Mouse (Mus musculus): ENCODE measurements around the gene Gm44973.
A peak's percentile ranks its signal among the peaks of the same experiment; 100 is the strongest.
"Not testable (repeated sequence)": the region's sequence is repeated elsewhere in the genome, so short reads cannot be mapped to it uniquely, and the experiment has no call there.

Gene Gm44973

GRCm38 (mm10) chr7:5016057-5016456 lies 761 bp downstream of the Gm44973 start:
- no peak for DNase-seq (ENCODE audit: low read depth in 2 of 2, low spot score in 2 of 2)

- DNase-seq (ENCODE audit: low read depth in 2 of 2, low spot score in 2 of 2), result no peak
These were observed 1.6 kb downstream of the Gm44973 start for GRCm38 (mm10) chr7:5016920-5017319.

DNA sequence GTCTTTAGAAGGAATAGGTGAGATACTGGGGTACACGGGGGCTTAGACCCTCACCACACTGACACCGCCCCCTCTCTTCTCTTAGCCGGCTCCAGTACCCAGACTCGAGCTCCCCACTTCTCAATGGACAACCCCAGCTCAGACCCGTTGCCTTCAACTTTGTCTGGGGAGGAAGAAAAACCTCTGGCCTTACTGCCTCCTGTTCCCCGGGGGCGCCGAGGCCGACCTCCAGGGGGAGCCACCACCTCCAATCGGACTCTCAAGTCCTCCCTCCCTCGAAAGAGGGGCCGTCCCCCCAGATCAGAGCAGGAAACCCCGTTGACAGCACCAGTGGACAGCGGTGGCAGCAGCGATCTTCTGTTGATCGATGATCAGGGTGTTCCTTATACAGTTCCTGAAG lies 2.1 kb downstream of the Gm44973 start:
- DNase-seq (ENCODE audit: low read depth in 2 of 2, low spot score in 2 of 2), result peak in 1 of 2 experiments; percentile 37

GRCm38 (mm10) chr7:5017931-5018330 lies 2.6 kb downstream of the Gm44973 start:
- no peak for DNase-seq (ENCODE audit: low read depth in 2 of 2, low spot score in 2 of 2)

DNA sequence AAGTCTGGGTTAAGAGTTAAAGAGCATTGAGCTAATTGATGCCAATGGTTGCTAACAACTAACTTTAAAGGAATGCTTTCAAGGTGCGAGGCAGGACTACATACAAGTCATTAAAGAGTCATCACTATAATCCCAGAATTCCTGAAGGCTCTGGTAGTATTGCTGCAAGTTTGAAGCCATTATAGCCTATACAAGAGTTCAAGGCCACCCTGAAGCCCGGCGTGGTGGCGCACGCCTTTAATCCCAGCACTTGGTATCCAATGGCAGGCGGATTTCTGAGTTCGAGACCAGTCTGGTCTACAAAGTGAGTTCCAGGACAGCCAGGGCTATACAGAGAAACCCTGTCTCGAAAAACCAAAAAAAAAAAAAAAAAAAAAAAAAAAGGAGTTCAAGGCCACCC lies 4.3 kb downstream of the Gm44973 start:
- DNase-seq (ENCODE audit: low read depth in 2 of 2, low spot score in 2 of 2), result not testable (repeated sequence)

- DNase-seq (ENCODE audit: low read depth in 2 of 2, low spot score in 2 of 2), result peak; percentile 98 to 99
These were observed 4.8 kb downstream of the Gm44973 start, which contains the start of the genes Zfp865 and Ccdc106 for GRCm38 (mm10) chr7:5020000-5020681. Zfp865 (plus strand) TSS chr7:5020376. Ccdc106 (plus strand) TSS chr7:5020553.

GRCm38 (mm10) chr7:5020685-5021084 lies 5.4 kb downstream of the Gm44973 start:
- DNase-seq (ENCODE audit: low read depth in 2 of 2, low spot score in 2 of 2), result no peak

DNA sequence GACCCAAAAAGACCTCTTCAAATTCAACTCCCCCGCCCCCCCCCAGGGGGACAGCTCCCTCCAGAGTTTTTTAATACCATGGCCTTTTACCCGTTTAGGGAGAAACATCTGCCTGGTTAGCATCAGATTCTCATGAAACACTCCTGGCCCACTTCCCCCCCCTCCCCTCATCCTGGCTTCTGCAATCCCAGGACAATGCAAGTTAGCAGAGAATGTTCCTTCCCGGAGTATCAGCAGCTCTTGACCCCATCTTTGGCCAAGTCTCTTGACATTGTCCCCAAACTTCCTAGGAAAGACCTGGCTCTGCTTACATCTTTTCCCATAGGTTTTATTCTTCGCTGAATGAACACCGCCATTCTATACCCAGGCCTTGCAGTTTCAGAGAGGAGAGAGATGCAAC lies 5.9 kb downstream of the Gm44973 start:
- no peak for DNase-seq (ENCODE audit: low read depth in 2 of 2, low spot score in 2 of 2)

DNA sequence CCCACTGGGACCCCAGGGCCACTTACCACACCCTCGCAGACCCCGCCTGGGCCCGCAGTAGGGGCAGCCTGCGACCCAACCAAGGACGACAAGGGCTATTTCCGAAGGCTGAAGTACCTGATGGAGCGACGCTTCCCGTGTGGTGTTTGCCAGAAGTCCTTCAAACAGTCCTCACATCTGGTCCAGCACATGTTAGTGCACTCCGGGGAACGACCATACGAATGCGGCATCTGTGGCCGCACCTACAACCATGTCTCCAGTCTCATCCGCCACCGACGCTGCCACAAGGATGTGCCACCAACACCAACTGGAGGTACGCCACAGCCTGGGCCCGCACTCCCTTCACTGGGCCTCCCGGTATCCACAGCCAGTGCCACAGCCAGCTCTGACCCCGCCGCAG lies 14.2 kb downstream of the Gm44973 start:
- DNase-seq (ENCODE audit: low read depth in 2 of 2, low spot score in 2 of 2), result no peak

DNA sequence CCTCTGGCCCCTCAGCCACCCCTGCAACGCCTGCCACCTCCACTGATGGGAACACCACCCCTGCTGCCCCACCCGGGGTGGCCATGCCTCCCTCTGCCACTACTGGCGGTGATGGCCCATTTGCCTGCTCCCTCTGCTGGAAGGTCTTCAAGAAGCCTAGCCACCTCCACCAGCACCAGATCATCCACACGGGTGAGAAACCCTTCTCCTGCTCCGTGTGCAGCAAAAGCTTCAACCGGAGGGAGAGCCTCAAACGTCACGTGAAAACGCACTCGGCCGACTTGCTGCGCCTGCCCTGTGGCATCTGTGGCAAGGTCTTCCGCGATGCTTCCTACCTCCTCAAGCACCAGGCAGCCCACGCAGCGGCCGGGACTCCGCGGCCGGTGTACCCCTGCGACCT lies 14.7 kb downstream of the Gm44973 start:
- no peak for DNase-seq (ENCODE audit: low read depth in 2 of 2, low spot score in 2 of 2)

GRCm38 (mm10) chr7:5030554-5031275 lies 15.4 kb downstream of the Gm44973 start:
- DNase-seq (ENCODE audit: low read depth in 2 of 2, low spot score in 2 of 2), result no peak

DNA sequence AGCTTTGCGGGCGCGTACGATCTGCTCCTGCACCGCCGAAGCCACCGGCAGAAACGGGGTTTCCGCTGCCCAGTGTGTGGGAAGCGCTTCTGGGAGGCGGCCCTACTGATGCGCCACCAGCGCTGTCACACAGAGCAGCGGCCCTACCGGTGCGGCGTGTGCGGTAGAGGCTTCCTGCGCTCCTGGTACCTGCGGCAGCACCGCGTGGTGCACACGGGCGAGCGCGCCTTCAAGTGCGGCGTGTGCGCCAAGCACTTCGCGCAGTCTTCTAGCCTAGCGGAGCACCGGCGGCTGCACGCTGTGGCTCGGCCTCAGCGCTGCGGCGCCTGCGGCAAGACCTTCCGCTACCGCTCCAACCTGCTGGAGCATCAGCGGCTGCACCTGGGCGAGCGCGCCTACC lies 16.2 kb downstream of the Gm44973 start:
- DNase-seq (ENCODE audit: low read depth in 2 of 2, low spot score in 2 of 2), result no peak

DNA sequence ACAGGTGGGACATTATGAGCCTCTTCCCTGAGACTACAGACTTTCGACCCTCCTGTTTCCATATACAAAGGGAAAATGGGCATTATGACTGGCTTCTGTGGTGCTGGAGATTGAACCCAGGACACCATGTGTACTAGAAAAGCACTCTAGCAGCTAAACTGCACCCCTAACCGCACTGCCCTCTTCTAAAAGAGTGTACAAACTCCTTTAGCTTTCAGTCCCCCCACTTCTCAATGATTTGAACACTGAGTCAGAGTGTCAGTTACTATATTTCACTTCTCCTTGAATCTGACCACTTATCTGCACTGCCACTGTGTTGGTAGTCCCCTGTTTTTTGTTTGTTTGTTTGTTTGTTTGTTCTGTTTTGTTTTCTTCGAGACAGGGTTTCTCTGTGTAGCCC lies 18.5 kb downstream of the Gm44973 start, which contains the start of gene 4632433K11Rik:
4632433K11Rik (plus strand) TSS at position 301 of the 400 bp plus-strand sequence.
- DNase-seq (ENCODE audit: low read depth in 2 of 2, low spot score in 2 of 2), result no peak

DNA sequence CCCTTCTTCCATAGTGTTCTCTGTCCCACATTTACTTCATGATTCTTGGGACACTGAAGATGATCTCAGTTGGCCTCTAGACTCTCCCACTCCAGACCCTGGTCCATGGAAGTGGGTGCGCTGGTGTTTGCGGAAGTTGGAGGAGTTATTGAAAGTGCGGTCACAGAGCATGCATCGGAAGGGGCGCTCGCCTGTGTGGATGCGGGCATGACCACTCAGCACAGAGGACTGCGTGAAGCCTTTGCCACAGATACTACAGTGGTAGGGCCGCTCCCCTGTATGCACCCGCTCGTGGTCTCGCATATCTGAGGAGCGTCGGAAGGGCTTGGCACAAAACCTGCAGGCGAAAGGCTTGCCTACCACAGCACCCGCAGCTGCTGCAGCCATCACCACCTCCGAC lies 20.3 kb downstream of the Gm44973 start:
- no peak for DNase-seq (ENCODE audit: low read depth in 2 of 2, low spot score in 2 of 2)

- DNase-seq (ENCODE audit: low read depth in 2 of 2, low spot score in 2 of 2), result no peak
These were observed 20.8 kb downstream of the Gm44973 start for GRCm38 (mm10) chr7:5036136-5036535.

- DNase-seq (ENCODE audit: low read depth in 2 of 2, low spot score in 2 of 2), result no peak
These were observed 21.7 kb downstream of the Gm44973 start for GRCm38 (mm10) chr7:5037026-5037425.

- DNase-seq (ENCODE audit: low read depth in 2 of 2, low spot score in 2 of 2), result no peak
These were observed 22.2 kb downstream of the Gm44973 start for GRCm38 (mm10) chr7:5037467-5037866.

DNA sequence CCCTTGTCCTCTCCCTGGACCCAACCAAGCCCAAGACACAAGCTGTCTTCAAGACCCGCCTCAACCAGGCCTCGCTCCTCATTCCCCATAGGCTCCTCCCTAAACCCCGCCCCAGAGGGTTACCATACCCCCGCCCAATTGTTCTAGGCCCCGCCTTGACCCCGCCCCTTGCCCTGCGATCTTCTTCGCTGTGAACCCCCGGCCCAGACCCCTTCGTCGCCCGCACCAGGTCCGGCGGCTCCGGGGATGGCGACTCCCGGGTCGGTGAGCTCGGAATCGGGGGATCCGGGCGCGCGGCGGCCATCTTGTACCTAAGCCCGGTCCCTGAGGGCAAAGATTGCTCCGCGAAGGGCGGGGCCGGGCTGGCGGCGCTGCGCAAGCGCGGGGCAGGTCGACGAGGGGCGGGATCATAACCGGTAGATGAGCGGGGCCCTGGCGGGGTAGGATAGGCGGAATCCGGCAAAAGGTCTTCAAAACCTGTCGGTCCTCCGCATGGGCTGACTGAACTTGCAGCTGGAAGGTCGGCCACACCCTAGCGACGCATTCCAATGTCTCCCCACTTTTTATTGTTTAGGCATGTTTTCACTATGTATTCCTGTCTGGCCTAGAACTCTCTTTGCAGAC lies 22.9 kb downstream of the Gm44973 start, which contains the start of gene Zfp784:
Zfp784 (minus strand) TSS at position 338 of the 624 bp plus-strand sequence.
- peak; percentile 90 to 93 for DNase-seq (ENCODE audit: low read depth in 2 of 2, low spot score in 2 of 2)

DNA sequence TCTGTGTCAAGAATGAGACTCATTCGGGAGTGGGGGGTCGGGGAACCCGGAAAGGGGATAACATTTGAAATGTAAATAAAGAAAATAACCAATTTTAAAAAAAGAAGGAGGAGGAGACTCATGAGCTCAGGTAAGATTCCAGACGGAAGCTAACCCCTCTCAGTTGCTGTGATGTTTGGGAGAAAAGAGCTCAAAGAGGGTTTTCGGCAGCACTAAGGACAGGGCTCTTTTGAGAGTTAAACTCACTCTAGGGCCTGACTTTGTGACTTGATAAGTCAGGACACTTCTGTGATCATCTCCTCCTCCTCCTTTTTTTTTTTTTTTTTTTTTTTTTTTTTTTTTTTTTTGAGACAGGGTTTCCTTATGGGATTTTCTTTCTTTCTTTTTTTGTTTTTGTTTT lies 23.6 kb downstream of the Gm44973 start:
- no peak for DNase-seq (ENCODE audit: low read depth in 2 of 2, low spot score in 2 of 2)

DNA sequence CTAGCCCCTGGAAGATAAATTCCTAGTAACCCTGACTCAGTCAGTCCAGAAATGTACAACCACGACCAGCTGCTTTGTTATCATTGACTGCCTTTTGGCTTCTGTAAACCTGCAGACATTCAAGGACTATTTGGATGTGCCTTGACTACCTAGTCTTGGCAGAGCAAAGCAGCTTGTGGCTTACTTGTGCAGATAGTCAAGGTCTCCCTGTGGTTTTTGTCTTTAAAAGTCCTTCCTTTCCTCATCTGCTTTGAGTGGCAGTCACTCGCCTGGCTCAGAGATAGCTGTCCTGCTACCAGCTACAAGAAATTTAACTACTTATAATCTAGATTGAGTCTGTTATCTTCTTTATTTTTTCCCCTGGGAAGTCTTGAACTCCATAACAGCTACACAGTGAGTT lies 29.7 kb downstream of the Gm44973 start:
- no peak for DNase-seq (ENCODE audit: low read depth in 2 of 2, low spot score in 2 of 2)

GRCm38 (mm10) chr7:5046112-5046511 lies 30.8 kb downstream of the Gm44973 start:
- no peak for DNase-seq (ENCODE audit: low read depth in 2 of 2, low spot score in 2 of 2)

DNA sequence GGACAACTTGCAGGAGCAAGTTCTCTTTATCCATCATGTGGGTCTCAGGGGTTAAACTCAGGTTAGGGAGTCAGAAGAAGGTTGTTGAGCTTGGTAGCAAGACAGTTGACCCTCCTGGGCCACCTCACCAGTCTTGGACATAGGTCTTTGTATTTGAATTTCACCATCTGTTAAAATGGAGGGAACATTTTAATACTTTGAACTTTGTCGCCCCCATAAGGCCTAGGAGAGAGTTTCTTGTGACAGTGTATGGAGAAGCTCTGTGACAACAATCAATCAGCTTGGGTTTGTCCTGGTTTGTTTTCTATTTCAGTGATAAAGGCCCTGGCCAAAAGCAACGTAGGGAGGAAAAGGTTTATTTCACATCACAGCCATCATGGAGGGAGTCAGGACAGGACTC lies 32.0 kb downstream of the Gm44973 start:
- DNase-seq (ENCODE audit: low read depth in 2 of 2, low spot score in 2 of 2), result peak; percentile 28 to 53

Measured in CD8-positive naive resting alpha-beta T cell, adult 2 months (primary cell).